Mouse (Mus musculus) adipocyte (in vitro differentiated cells): ENCODE data around the gene Gja8.

Experiments used
- DNase-seq: peaks from one replicate; pipeline ENCODE4 v3.0.0-alpha.2; 2016; ENCODE audit warnings: low spot score

Gja8 gene

DNA sequence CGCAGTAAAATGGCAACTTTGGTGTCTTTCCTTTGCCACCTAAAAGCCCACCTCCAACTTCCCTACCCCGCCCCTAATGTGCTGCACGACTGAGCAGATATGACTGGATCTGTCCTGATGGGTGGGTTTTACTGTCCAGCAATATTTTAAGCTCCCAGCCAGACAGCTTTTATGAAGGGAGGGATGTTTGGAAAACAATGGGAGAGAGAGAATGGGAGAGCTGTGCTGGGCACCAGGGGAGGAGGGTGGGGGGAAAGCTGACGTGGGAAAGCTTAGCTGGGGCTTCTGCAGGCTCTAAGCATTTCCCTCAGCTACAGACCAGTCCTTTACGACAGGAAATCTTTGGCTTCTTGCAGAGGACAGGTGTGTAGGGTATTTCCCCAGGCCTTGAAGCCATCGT, at the start of gene Gja8:
Gene Gja8 (minus strand): TSS at position 101 of the 400 bp plus-strand sequence.
- no peak for DNase-seq

DNA sequence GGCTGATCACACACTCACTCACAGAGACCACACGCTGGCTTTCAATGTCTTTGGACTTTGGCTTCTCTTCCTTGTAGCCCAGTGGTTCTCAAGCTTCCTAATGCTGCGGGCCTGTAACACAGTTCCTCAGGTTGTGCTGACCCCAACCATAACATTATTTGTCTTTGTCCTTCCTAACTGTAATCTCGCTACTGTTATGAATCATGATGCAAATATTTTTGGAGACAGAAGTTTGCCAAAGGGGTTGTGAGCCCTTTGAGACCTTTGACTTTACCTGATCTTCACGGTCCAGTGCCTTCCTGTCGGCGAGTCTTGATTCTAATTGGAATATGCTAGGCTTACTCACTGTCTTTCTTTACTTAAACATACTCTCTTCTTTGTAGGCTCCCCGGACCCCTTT, 48.6 kb upstream of the Gja8 start:
- DNase-seq: no peak

DNA sequence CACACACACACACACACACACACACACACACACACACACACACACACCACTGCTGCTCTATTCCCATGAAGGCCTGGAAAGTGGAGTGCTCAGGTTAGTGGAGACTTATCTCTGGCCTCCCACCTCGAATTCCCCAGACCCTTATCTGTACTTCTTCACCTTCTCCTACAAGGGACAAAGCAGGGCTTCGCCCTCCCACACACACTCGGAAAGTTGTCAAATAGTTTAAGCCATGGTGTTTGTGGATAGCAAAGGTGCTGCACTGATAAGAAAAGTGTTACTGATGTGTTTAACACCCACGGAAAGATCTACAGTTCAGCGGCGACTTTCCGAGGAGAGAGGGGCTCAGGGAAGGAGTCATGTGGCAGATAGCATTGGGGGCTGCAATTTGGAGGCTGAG, 45.2 kb upstream of the Gja8 start:
- no peak for DNase-seq

DNA sequence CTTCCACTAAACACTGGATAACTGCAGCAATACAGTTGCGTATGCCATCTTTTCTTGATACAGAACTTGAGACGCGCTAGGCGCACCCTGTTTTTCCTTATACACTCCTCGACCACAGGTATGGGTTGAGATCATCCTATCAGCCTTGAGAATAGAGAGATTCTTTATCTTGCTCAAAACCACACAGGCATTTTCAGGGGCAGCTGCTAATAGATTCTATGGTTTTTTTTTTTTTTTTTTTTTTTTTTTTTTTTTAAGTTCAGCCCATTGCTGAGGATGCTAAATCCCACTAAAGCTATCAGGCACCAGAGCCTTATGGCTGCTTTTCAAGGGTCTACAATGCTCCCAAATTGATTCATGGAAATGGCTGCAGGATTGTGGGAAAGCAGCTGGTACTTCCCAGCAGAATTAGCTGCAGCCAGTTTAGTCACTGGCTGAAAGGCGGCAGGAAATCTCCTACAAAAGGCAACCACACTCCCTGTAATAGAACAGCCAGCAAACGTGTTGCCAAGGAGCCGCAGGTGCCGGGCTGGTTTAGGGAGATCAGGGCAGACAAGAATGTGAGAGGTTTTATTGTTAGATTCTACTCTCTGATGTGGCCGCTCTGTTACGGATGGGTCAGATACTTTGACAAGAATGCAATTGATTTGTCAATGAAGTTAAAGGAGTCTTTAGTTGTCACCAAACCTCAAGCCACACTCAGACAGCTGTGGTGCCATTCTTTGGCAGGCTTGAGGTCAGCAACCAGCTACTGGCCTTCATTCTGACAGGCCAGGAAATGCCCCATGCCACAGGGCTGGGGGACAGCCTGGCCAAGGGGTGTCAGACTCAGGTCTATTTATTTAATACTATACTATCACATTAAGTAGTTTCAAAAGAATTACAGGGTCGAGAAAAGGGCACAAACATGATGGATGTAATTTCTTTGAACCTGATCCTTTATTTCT, 37.5 kb upstream of the Gja8 start:
- no peak for DNase-seq

DNA sequence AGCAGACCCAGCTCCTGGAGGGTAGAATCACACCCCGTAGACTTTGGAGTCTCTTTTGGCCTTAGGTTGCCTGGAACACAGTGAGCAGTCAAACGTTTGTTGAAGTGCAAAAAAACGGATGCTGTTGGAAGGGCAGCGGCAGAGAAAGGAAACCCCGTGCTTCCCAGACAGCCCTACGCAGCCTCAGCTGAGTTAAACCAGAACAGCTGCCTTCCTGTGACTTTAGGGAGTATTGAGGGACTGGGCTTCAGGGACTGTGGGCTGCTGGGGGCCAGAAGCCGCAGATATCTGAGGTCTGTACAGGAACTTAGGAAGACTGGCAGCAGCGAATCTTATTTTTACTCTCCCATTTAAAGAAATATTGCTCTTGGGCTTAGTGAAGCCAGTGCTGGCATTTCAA, 34.8 kb upstream of the Gja8 start:
- DNase-seq: no peak

DNA sequence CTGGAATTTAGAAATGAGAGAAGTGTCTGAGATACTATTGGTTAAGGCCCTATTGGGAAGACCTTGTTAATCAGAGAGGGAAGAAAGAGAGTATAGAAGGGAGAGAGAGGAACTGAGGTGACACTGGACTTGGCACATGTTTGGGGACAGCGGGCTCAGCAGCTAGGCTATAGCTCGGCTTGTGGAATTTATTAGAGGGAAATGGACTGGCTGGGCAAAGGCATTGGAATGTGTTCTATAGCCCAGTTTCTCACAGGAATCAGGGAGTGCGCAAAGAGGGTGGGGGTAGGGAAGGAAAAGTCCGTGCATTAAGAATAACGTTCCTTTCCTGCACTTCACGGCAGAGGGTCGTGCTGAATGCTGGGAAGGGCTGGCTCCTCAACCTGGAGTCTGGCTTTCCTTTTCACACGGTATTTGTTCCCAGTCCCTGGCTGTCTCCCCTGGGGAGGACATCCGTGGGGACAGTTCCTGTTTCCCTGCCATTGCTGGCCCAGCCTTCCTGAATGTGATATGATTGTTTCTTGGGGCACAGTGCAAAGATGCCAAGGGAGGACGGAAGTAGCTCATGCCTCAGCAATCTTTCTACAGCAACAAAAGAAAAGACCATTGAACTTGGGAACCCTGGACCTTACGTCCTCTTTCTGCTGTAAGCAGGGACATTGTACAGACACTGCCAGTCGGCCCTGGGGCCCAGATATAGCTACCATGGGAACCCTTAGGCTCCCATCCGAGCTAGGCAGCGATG, 27.8 kb upstream of the Gja8 start:
- DNase-seq: no peak

DNA sequence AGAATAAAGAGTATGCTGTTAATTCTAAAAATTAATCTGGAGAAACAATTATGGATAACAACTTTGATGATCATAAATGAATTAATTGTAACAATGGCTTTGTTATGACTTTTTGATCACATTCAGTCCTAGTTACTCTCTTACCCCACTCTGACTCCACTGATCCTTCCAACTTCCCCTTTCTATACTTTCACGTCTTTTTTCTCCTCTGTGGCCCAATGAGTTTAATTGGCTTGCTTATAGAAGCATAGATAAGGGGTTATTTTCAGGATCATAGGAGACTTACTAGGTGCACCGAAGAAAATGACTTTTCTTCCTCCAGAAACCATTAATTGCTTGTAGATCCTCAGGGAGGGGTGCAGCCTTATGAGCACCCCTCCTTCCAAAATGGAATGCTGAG, 16.9 kb upstream of the Gja8 start:
- no peak for DNase-seq

DNA sequence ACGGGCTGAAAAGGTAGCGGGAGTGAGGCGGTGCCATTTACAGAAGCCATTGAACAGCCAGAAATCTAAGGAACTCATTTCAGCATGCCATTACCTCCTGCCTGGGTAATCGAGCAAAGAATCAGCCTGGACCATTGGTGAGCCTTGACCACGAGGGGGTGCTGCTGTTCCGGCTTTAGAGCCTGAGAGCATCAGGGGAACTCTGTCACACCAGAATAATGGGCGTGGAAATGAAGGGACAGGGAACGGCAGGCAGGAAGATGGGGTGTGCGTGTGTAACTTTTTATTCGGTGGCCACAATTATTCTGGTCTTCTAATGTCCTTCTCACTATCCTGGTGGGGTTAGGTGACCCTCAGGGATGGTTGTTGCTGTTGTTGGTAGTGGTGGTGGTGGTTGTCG, 12.9 kb upstream of the Gja8 start:
- DNase-seq: peak; percentile 88

DNA sequence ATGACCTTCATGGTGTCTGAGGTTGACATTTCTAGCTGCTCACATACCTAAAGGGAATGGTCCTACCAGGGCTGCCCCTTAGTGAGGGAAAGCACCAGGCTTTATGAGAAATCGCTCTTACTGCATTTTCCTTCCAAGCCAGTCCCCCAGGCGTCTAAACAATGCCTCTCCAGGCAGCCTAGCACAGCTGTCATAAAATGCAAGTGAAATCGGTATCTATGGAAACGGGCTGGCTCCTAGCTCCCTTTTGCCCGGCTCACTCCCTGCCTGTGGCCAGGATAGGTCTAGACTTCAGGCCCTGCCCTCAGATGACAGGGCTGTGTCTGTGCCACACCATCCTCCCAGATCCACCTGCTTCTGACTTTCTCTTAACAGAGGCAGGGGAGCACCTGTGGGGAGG, 11.8 kb upstream of the Gja8 start:
- no peak for DNase-seq

DNA sequence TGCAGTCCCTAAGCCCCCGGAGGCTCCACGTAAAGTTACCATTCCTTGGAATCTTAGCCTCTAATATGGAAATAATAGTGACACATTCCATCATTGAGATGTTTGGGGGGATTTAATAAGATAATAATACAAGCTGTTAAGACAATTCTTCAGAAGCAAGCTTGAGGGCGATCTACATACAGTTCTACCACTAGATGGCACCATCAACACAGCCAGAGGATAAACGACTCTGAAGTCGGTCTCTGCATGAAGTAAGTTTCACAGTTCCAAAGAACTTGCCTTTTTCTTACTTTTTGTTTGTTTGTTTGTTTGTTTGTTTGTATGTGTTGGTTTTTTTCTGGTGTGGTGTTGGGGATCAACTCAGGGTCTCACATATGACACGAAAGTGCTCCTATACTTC, 10.4 kb upstream of the Gja8 start:
- peak; percentile 81 for DNase-seq

DNA sequence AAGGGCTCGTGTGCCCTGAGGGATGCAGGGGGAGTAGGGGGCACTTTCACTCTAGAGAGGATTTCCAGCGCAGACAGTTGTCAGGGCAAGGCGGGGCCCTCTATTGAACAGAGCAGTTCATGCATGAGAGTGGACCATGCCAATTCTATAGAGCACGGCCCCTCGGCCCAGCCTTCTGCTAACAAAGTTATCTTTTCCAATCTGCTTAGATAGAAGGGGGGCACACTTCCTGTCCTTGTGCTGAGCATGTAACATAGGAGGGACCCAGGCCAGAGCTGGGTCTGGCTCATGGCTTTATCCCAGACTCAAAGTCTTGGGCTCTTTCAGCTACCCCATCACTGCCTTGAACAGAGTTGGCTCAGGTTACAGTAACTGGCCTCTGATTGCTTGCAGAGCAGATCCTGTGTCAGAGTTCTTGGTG, 5.5 kb upstream of the Gja8 start:
- no peak for DNase-seq

DNA sequence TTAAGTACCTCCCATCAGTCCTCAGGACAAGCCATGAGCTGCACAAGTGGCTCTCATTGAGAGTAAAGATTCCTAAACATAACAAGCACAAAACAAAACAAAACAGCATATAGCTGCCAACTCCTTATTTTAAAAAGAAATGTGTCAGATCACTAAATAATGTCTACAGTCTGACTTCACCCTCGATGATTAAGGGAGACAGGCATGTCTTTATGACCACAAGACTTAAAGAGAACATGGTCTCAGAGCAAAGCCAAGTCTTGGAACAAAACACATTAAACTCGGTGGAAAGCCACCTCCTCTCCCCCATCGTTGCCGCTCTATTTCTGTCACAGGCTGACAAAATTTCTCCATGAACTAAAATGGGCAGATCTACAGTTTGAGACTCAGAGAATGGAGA, 1.2 kb downstream of the Gja8 start:
- no peak for DNase-seq

DNA sequence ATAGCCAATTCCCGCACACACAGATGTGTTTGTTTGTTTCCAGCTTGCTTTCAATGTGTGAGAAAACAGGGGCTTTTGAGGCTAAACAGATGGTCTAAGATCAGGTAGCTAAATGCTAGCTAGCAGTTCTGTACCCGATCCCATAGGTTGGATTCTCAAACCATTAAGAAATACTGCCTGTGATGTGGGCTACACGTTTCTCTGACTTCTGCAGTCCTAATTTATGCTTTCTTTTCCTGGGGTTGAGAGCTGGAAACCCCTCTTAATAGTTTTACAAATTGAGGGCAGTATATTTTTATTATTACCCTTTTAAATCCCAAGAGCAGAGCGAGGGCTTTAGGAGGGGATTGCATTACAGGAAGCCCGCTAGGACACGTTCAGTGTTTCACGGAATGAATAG, 4.8 kb downstream of the Gja8 start:
- DNase-seq: no peak

DNA sequence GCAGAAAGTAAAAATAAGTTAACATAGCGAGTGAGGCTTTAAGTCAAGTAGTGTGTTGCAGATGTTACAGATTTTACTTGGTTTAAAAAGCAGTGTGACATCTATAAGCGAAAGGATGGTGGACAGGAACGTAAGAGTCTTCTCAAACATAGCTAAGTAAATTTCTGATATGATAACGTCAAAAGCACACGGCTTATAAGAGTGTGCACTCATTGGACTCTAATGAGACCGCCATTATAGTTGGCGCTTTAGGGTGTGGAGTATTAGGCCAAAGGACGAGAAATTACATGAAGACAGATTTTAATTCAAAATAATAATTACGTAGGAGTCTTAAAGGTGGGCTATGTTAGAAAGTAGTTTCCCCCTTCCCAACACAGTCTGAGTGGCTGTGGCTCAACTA, 20.2 kb downstream of the Gja8 start:
- no peak for DNase-seq

DNA sequence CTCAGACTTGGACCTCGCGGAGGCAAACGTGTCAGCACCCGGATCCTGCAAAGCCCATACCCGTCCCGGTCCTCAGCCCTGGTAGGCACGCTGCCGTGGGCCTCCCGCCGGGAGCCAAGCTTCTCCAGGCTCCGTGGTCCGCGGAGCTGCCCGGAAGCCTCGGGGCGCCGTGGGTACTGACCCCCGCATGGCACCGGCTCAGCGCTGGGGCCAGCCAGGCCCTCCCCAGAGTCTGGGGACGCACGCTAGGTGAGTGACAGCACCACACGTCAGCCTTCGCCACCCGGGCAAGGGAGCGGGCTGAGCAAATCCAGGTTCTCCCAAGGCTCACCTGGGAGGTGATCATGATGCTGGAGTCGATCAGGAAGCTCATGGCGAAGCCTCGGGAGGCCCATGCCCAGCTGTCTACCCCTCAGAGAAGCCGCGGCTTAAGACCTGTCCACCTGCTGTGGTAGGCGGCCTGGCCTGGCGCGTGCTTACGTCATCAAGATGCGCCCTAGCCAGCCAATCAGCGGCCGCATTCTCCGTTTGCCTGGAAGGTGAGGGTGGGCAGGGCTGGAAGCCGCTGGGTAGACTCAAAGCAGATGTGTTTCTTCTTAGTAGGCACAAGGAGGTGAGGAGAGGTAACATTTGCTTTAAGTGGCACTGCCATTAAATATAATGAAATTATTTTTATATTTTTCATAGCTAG, 20.8 kb downstream of the Gja8 start, which contains the start of gene Gpr89:
Gene Gpr89 (minus strand): TSS at position 496 of the 691 bp plus-strand sequence.
- DNase-seq: peak; percentile 86

DNA sequence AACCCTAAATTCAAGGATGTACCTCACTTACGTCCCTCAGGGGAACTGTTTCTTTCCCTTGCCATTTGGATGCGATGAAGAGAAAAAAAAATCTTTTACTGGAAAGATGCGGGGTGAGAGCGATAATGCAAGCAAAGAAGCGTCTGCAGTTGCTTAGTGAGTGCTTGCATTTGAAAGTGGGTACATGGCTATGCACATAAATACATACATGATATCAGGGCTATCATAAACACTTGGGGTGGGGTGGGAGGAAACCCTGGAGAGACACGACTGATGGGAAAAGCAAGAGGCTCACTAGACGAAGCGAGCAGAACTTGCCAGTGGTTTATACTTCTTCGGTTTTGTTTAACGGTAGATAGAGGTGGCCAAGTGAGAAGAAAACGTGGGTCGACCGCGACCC, 21.4 kb downstream of the Gja8 start, which contains the start of gene Gja5:
Gene Gja5 (plus strand): TSS at position 301 of the 400 bp plus-strand sequence.
- no peak for DNase-seq

DNA sequence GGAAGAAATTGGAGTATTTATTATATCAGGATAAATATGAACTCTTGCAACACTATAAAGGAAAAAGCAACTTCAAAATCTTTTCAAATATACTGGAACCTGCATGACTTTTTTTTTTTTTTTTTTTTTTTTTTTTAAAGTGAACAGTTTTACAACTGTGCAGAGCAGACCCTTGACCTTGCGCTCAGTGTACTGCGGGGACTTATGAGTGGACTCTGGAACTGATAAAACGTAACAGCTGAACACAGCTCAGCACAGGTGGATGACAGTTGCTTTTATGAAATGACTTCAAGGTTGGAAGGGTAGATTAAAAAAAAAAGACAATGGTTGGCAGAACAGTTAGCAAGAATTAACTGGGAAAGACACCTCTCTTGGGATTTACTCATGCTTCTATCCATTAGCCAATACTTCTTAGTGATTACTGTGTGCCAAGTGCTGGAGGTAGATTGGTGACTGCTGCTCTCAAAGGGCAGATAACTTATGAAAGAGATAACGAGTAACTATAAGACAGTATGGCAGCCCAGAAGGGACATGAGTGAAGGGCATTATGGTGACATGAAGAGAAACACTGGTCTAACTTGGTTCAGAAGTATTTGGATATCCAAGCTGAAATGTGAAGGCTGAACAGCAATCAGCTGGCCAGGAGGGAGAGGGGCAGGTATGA, 23.4 kb downstream of the Gja8 start:
- no peak for DNase-seq

DNA sequence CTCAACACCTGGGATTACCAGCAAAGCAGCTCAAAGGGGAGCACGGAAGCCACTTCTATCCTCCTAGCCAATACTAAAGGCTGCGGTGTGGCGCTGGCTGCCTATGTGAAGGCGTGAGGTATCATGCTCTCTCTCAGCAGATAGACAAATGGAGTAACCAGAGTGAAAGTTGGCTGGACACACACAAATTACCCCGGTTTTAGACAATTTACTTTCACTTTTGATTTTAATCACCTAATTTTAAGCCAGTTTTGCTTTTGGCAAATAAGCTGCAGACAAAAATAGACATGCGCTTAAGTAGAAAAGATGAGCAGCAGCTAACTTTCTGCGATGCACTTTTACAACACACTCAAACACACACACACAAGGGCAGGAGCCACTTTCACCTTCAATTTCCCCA, 42.1 kb downstream of the Gja8 start:
- DNase-seq: peak; percentile 16

DNA sequence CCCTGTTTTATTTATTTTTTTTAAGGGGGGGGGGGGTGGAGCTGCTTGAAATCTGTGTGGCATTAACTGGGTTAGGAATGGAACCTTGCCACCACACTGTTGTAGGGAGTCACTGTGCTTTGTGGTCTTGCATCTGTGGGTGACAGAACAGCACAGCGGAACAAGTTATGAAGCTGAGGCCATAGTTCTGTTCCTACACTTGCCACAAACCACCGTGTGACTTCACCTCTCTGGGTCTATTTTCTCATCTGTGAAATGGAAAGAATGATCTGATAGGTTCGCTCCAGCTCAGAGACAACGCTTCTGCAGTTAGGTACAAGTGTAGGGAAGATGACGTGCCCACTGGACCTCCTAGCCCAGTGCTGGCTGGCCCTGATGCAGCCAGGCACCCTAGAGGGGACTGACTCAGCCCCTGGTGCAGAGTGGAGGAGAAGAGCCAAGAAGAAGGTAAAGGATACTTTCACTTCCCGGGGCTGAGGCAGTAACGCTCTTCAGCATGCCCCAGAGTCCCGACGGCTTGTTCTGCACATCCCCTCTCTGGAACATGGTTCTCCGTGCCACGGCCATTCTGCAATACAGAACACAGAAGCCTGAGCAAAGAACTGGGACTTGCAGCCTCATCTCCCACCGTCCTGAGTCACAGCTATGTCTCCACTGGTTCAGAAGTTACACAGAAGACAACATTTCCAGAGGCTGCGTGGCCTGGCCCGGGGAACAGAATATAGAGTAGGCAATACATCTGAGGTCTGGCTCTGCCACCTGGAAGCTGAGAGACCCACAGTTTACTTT, 43.6 kb downstream of the Gja8 start:
- DNase-seq: no peak

DNA sequence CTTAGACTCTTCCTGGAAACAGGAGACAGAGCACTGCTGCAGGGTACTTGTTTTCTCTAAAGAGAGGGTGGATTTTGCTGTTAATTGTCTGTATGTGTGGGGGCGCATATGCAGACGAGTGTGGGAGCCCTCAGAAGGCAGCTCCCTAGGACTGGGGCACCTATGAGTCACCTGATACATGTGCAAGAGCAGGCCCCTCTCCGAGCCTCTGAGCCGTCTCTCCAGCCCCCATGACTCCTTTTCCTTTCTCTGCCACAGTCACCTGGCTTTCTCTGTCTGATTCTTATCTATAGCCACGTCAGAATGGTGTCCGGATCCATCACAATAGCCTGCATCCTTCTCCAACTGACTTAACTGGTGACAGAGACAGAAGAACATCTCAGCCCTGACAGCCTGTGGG, 44.3 kb downstream of the Gja8 start:
- DNase-seq: no peak

DNA sequence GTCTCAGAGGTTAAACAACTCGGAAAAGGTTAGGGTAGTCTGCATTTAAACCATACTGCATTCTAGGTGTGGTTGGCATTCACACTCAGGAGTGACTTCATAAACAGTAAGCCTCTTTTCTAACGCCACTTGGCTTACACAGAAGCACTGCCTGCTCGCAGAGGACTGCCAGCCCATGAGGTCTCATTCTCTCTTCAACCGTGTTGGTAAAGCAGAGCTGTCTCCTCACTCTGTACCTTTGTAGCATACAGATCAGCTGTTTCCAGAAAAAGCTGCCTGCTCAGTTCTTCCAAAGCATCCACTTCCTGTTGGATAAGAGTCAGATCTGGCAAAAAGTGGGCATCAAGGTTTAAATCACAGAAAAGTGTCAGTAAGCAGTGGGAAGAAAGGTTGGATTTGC, 45.4 kb downstream of the Gja8 start:
- no peak for DNase-seq
